Mouse (Mus musculus) hindbrain, embryonic 15.5 days (tissue): ENCODE data around the gene Pex6. TPM values are rescaled to one million over a fixed set of nuclear protein-coding genes. Genes with fewer than 3 reads are reported as not detected.

ENCODE experiments used
- ATAC-seq: fragments of 200-750 bp; cut with Nextera tagmentation; 2 replicates; pipeline ENCODE4 v1.8.0; 2017; ENCODE audit warnings: low read depth, moderate number of reproducible peaks, moderate TSS enrichment; ENCODE audit not compliant: low FRiP score
- H3K27ac ChIP-seq: fragments of 300-500 bp; sonication (generic); replicated peaks from 2 replicates; pipeline ENCODE4 v1.5.1; 2015; ENCODE audit warnings: mild to moderate bottlenecking, inconsistent platforms
- H3K27me3 ChIP-seq: fragments of 300-500 bp; sonication (generic); 2 replicates; pipeline ENCODE4 v1.6.1; 2015; ENCODE audit warnings: control low read depth, inconsistent platforms
- H3K36me3 ChIP-seq: fragments of 300-500 bp; sonication (generic); 2 replicates; pipeline ENCODE4 v1.6.1; 2015; ENCODE audit warnings: control low read depth, inconsistent platforms
- H3K4me1 ChIP-seq: fragments of 300-500 bp; sonication (generic); replicated peaks from 2 replicates; pipeline ENCODE4 v1.6.1; 2015; ENCODE audit warnings: control low read depth, inconsistent platforms
- H3K4me2 ChIP-seq: fragments of 300-500 bp; sonication (generic); 2 replicates; pipeline ENCODE4 v1.6.1; 2015; ENCODE audit warnings: moderate library complexity, mild to moderate bottlenecking, inconsistent platforms
- H3K4me3 ChIP-seq: fragments of 300-500 bp; sonication (generic); 2 replicates; pipeline ENCODE4 v1.5.1; 2015; ENCODE audit warnings: mild to moderate bottlenecking, inconsistent platforms
- H3K9ac ChIP-seq: fragments of 300-500 bp; sonication (generic); 2 replicates; pipeline ENCODE4 v1.6.1; 2015; ENCODE audit warnings: inconsistent platforms
- H3K9me3 ChIP-seq: fragments of 300-500 bp; sonication (generic); 2 replicates; pipeline ENCODE4 v1.6.1; 2016; ENCODE audit warnings: control low read depth, inconsistent platforms
- WGBS: fragments of 180-500 bp; shearing (Covaris S2); methylation state at CpG from one replicate; pipeline ENCODE4 v1.1.7; 2015; 5-methylcytosine and 5-hydroxymethylcytosine counted together
- polyA plus RNA-seq: library from polyadenylated mRNA; unstranded; fragments of >200 nt; fragmentation: Nextera tagmentation; extraction: Ambion mirVana; gene quantifications from 2 replicates; pipeline ENCODE4 v1.2.1, GENCODE M21; 2015

Gene Pex6
- polyA plus RNA-seq, 1 experiment from 2014 or later: 30.7 TPM

DNA sequence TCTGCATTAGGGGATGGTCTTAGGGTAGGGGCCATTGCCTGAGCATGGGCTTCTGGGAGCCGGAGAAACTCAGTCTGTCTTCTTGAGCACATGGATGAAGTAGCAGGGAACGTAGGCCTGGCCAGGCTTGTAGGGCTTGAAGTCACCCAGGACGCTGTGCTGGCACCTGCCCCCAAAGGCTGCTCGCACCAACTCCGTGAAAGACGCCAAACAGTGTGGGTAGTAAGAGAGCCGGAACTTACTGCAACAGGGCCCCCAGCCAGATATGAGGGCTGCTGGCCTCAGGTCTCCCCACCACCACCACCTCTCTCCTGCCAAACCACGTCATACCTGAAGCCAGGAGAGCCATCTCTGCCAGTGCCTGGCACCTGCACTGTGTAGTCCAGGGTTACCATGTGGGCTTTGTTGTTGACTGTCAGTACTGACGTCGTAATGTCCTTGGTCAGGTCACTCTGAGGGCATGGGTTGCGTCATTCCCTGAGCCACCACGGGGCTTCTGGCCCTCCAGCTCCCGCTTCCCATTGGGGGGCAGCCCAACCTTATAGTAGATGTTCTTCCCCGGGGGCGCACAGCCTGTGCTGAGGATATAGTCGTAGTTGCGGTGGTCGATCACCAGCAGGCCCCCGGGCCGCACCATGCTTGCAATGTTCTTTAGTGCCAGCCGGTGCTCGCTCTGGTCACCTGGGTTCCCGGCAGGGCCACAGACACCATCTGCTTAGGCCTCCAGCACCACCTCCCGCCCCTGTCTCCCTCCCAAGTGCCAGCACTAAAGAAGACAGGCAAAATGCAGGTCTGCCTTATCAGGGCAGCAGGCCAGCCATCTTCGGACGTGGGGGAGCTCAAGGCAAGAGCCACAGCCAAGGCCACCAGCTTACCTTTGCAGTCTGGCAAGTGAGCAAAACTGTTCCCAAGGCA lies 14.7 kb downstream of the Pex6 start:
- no peaks in the 10 kb centered on the region for H3K4me1 ChIP-seq
- 90% methylated on average over 26 of the region's 26 CpGs for WGBS
- peaks cover 4% of the 10 kb centered on the region for H3K36me3 ChIP-seq
- ATAC-seq: no peak
- no peaks in the 10 kb centered on the region for H3K9me3 ChIP-seq
- H3K27me3 ChIP-seq: peaks cover 5% of the 10 kb centered on the region; the same call in 1 of the 2 replicates
- no peak overlapping the region for H3K27ac ChIP-seq
- no peak overlapping the region for H3K4me3 ChIP-seq
- no peak overlapping the region for H3K4me2 ChIP-seq
- no peak overlapping the region for H3K9ac ChIP-seq

DNA sequence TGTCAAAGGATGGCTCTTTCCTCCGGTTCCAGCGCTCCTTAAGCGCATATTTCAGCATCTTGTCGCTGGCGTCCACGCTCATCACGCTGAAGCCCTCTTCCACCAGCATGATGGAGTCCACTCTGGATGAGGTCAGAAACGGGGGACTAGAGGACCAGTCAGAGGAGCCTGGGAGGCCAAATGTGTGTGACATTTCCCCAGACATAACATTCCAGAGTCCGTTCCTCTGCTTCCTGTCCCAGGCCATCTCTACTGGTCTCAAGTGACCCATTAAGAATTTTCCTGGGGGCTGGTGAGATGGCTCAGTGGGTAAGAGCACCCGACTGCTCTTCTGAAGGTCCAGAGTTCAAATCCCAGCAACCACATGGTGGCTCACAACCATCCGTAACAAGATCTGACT lies 16.0 kb downstream of the Pex6 start:
- peaks cover 5% of the 10 kb centered on the region; the same call in 1 of the 2 replicates for H3K27me3 ChIP-seq
- 90% methylated on average over 11 of the region's 11 CpGs for WGBS
- no peak overlapping the region for H3K4me3 ChIP-seq
- no peak overlapping the region for H3K27ac ChIP-seq
- peaks cover 4% of the 10 kb centered on the region for H3K36me3 ChIP-seq
- no peaks in the 10 kb centered on the region for H3K9me3 ChIP-seq
- H3K9ac ChIP-seq: no peak overlapping the region
- ATAC-seq: no peak
- H3K4me1 ChIP-seq: no peaks in the 10 kb centered on the region
- no peak overlapping the region for H3K4me2 ChIP-seq

DNA sequence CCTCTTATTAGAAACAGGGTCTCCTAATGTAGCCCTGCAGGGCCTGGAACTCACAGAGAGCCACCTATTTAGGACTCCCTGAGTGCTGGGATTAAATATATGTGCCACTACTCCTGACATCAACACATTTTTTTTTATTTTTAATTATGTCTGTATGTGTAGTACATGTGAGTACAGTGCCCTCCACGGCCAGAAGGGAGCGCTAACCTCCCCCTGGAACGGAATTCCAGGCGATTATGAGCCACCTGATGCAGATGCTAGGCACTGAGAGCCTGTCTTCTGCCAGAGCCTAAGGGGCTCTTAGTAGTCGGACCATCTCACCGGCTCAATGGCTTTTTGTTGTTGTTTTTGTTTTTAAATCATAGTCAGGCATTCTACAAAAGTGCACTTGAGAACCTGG lies 16.8 kb downstream of the Pex6 start:
- Histone ChIP-seq H3K27me3 (peaks cover 5% of the 10 kb centered on the region; the same call in 1 of the 2 replicates), H3K27ac (no peak overlapping the region), H3K9me3 (no peaks in the 10 kb centered on the region), H3K4me1 (no peaks in the 10 kb centered on the region), H3K36me3 (peaks cover 4% of the 10 kb centered on the region), H3K4me2 (no peak overlapping the region), H3K4me3 (no peak overlapping the region), H3K9ac (no peak overlapping the region)
- ATAC-seq: no peak
- 40% methylated on average over 6 of the region's 6 CpGs for WGBS

DNA sequence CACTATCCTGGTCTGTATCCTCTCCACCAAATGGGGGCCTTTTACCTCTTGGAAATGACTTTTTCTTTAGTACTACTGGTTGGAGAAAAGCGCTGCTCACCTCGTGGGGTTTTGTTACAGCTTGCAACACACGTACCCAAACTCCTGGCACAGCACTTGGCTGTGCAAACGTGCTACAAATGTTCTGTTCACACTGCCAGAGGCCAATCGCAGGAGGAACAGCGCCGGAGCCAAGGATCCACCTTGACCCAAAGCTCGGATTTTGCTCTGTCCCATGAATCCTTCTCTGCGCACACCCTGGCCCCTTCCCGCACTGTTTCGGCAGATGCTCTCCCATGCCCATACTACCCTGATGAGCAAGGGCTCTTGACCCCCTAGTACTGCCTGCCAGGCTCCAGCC lies 17.2 kb downstream of the Pex6 start:
- ATAC-seq: no peak
- WGBS: 57% methylated on average over 11 of the region's 11 CpGs
- no peak overlapping the region for H3K27ac ChIP-seq
- no peak overlapping the region for H3K9ac ChIP-seq
- no peak overlapping the region for H3K4me3 ChIP-seq
- no peaks in the 10 kb centered on the region; the same call in 1 of the 2 replicates for H3K36me3 ChIP-seq
- H3K4me2 ChIP-seq: peak overlapping the region; percentile 18; the same call in 1 of the 2 replicates
- H3K9me3 ChIP-seq: no peaks in the 10 kb centered on the region
- H3K27me3 ChIP-seq: peaks cover 5% of the 10 kb centered on the region; the same call in 1 of the 2 replicates
- no peaks in the 10 kb centered on the region for H3K4me1 ChIP-seq

DNA sequence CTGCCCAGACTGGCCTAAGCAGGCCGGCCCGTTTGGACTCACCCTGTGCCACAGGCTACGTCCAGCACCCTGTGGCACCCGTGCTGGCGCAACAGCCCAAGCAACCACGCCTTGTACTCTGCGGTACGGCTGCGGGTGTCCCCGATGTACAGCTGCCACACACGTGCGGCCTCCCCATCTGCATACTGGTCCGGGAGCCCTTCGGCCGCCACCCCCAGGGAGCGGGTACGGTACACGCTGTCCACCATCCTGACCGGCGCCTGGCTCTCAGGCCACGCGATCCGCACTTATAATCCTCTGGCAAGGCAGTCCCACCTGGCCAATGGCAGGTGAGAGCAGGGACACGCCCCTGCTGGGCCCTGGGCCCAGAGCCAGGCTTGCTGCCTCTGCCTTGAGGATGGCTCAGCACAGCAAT lies 17.6 kb downstream of the Pex6 start, which contains the start of gene Gnmt:
Gene Gnmt (minus strand): TSS at position 265 of the 415 bp plus-strand sequence.
- no peak within 1 kb of the TSS for H3K9ac ChIP-seq
- H3K27ac ChIP-seq: no peak within 1 kb of the TSS
- H3K36me3 ChIP-seq: no peaks in the 10 kb centered on the region; the same call in 1 of the 2 replicates
- WGBS: 21% methylated on average over 24 of the region's 24 CpGs
- no peaks in the 10 kb centered on the region for H3K9me3 ChIP-seq
- H3K4me3 ChIP-seq: no peak within 1 kb of the TSS
- peaks cover 5% of the 10 kb centered on the region; the same call in 1 of the 2 replicates for H3K27me3 ChIP-seq
- H3K4me2 ChIP-seq: peak within 1 kb of the TSS; percentile 18
- no peaks in the 10 kb centered on the region for H3K4me1 ChIP-seq
- ATAC-seq: peak; percentile 36; the same call in 1 of the 2 replicates

DNA sequence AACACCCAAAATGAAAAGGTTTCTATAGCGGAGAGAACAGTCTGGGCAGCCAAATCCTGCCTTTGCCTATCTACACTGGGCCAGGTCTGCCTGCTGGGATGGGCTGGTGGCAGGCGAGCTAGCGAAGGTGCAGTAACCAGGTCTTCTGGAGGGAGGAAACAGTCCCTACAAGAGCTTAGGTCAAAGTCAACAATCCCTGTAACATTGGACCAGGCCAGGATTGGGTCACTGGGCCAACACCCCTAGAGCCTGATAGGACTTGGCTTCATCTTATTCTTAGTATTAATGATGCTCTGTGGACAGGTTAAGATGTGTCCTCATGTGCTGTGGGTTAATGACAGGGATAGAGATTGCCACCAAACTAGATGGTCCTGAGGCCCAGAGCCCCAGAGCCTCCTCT lies 22.8 kb downstream of the Pex6 start:
- Histone ChIP-seq H3K27me3 (peaks cover 1% of the 10 kb centered on the region; the same call in 1 of the 2 replicates), H3K9ac (no peak overlapping the region), H3K27ac (no peak overlapping the region), H3K4me3 (no peak overlapping the region), H3K9me3 (no peaks in the 10 kb centered on the region), H3K4me1 (no peaks in the 10 kb centered on the region), H3K4me2 (no peak overlapping the region), H3K36me3 (peaks cover 25% of the 10 kb centered on the region; the same call in 1 of the 2 replicates)
- ATAC-seq: no peak
- 96% methylated on average over 3 of the region's 3 CpGs for WGBS

DNA sequence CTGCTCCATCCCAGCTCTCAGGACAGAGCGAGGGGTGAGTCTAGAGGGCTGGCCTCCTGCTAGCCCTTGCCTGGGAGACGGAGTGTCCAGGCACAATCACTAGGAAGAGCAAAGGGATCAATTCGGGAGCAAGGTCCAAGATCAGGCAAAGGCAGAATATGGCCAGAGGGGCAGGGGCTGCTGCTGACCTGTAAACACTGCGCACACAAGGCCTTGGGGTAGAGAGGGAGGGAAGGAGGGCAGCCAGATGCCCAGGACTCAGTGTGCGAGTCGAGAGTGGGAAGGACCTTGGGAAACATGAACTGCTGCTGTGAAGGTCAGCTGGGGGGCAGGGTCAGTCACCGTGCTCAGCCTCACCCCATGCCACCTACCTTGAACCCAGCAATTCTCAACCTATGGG lies 24.0 kb downstream of the Pex6 start:
- no peak for ATAC-seq
- Histone ChIP-seq H3K27ac (no peak overlapping the region), H3K36me3 (peaks cover 25% of the 10 kb centered on the region; the same call in 1 of the 2 replicates), H3K4me2 (no peak overlapping the region), H3K4me1 (no peaks in the 10 kb centered on the region), H3K9ac (no peak overlapping the region), H3K9me3 (no peaks in the 10 kb centered on the region), H3K27me3 (no peaks in the 10 kb centered on the region), H3K4me3 (no peak overlapping the region)
- WGBS: 90% methylated on average over 7 of the region's 7 CpGs

DNA sequence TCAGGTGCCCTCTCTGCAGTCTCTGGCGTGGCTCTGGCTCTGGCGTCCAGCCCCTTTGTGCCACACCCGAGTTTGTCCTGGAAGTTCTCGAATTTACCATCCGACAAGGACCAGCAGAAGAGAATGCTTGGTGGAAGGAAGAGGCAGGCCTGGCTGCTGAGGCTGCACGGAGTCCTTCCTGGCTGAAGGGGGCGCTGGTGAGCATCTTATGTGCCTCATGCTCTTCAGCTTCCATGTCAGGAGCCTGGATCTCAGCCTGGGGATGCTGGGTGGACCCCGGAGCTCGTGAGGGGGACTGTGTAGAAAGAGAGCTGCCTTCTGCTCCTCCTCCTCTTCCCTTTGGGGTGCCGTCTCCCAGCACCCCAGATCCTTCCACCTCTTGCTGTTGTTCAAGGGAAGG lies 24.9 kb downstream of the Pex6 start:
- no peak overlapping the region for H3K4me2 ChIP-seq
- peaks cover 25% of the 10 kb centered on the region; the same call in 1 of the 2 replicates for H3K36me3 ChIP-seq
- no peak overlapping the region for H3K4me3 ChIP-seq
- 65% methylated on average over 10 of the region's 10 CpGs for WGBS
- no peaks in the 10 kb centered on the region for H3K9me3 ChIP-seq
- H3K27ac ChIP-seq: no peak overlapping the region
- H3K9ac ChIP-seq: no peak overlapping the region
- H3K4me1 ChIP-seq: no peaks in the 10 kb centered on the region
- no peak for ATAC-seq
- no peaks in the 10 kb centered on the region for H3K27me3 ChIP-seq

DNA sequence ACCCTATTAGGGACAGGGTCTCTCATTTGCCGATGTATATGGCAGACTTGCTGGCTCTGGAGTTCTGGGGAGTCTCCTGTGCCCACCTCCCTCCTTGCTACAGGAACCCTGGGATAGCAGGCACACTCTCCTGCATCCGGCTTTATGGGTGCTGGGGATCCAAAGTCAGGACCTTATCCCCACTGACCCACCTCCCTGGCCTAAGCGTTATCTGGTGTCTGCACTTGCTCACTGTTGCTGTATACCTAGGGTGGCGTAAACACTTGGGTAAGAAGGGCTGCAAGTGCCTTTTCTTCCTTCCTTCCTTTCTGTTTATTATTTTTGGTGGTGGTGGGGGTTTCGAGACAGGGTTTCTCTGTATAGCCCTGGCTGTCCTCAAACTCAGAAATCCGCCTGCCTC lies 30.0 kb downstream of the Pex6 start:
- Histone ChIP-seq H3K9me3 (no peaks in the 10 kb centered on the region), H3K9ac (no peak overlapping the region), H3K4me2 (no peak overlapping the region), H3K4me1 (no peaks in the 10 kb centered on the region), H3K36me3 (peaks cover 30% of the 10 kb centered on the region), H3K4me3 (no peak overlapping the region), H3K27me3 (no peaks in the 10 kb centered on the region), H3K27ac (no peak overlapping the region)
- ATAC-seq: no peak
- 91% methylated on average over 6 of the region's 6 CpGs for WGBS

DNA sequence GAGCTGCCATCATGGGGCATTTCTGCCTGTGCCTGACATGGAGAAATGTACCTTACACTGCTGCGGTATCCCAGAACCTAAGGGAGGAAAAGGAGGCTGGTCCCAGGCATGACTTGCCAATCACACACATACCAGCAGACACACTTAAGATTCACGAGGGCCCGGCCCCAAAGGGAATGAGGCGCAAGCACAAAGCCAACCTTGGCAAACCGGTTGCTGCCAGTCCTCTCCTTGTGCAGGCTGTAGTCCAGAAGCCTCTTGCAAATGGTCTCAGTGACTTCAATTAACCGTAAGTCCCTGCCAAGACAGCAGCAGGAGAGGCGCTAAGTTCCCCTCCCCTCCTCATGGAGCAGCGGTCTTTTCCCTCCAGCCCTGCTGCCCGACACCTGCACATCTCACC lies 31.7 kb downstream of the Pex6 start:
- Histone ChIP-seq H3K27ac (no peak overlapping the region), H3K27me3 (no peaks in the 10 kb centered on the region), H3K4me1 (no peaks in the 10 kb centered on the region), H3K36me3 (peaks cover 25% of the 10 kb centered on the region), H3K9me3 (no peaks in the 10 kb centered on the region), H3K9ac (no peak overlapping the region), H3K4me2 (no peak overlapping the region), H3K4me3 (no peak overlapping the region)
- ATAC-seq: no peak
- WGBS: 89% methylated on average over 9 of the region's 9 CpGs

DNA sequence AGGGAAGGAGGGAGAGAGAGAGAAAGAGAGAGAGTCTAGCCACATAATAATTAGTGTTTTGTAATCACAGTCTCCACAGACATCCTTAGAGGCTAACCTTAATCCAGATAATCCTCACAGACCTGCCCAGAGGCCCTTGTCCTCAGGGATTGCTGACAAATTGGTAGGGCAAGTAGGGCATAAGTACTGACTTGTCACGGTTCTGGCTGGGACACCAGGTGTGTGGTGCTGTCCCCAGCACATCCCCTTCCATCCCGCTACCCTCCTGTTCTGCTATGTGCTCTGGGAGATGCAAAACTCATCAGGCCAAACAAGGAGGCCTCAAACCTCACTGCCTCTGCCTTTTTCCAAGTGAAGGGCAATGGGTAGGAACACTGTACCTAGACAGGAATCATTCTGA lies 34.2 kb downstream of the Pex6 start:
- 97% methylated on average over 2 of the region's 2 CpGs for WGBS
- H3K36me3 ChIP-seq: peaks cover 22% of the 10 kb centered on the region
- ATAC-seq: no peak

DNA sequence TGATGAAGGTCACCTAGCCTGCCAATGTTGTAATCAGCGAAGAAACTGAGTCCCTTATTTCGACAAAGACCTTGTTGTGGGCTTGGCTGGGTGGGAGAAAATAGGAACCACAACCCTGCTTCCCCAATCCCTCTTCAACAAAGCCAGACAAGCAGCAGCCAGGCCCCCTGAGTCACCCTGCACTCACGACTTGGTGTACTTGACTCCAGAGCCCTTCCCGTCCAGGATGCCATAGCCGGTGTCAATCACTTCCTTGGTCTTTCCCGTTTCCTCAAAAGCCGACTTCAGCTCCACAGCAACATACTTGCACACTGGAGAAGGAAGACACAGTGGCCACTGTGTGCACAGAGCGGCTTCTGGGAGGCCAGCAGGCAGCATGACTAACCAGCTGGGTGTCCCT lies 36.0 kb downstream of the Pex6 start:
- peaks cover 19% of the 10 kb centered on the region for H3K36me3 ChIP-seq
- 85% methylated on average over 8 of the region's 8 CpGs for WGBS
- ATAC-seq: no peak

More for the DNA sequence above, 34.2 kb downstream of the Pex6 start:
- Histone ChIP-seq H3K27ac (no peak overlapping the region), H3K4me2 (no peak overlapping the region), H3K4me1 (peaks cover 8% of the 10 kb centered on the region), H3K4me3 (no peak overlapping the region), H3K27me3 (no peaks in the 10 kb centered on the region), H3K9ac (no peak overlapping the region), H3K9me3 (no peaks in the 10 kb centered on the region)

More for the DNA sequence above, 36.0 kb downstream of the Pex6 start:
- Histone ChIP-seq H3K9me3 (no peaks in the 10 kb centered on the region), H3K4me1 (peaks cover 17% of the 10 kb centered on the region), H3K4me2 (no peak overlapping the region), H3K9ac (no peak overlapping the region), H3K27me3 (no peaks in the 10 kb centered on the region), H3K4me3 (no peak overlapping the region), H3K27ac (no peak overlapping the region)
